Mouse (Mus musculus) ES-E14 (cell line): Measurements from ENCODE around the gene Arl15. TPM values are rescaled to one million over a fixed set of nuclear protein-coding genes. Genes with fewer than 3 reads are reported as not detected.

Experiments used
- DNase-seq: peaks from one replicate; pipeline ENCODE4 v3.0.0-alpha.2; 2013; ENCODE audit warnings: low read depth, low spot score
- H3K27ac ChIP-seq: 2 replicates; pipeline ENCODE4 v1.5.1; 2012; ENCODE audit warnings: low read depth, mild to moderate bottlenecking, low read length, moderate library complexity, mixed read lengths; ENCODE audit not compliant: poor library complexity, insufficient read depth, severe bottlenecking
- H3K36me3 ChIP-seq: 2 replicates; pipeline ENCODE4 v1.6.1; 2012; ENCODE audit warnings: mild to moderate bottlenecking, low read length, moderate library complexity, mixed read lengths; ENCODE audit not compliant: control insufficient read depth, poor library complexity, insufficient read depth, severe bottlenecking
- H3K4me1 ChIP-seq, 2 experiments: fragments of 150-350 bp in 1 of 2; sonication (generic) in 1 of 2; 2 replicates each; pipeline ENCODE4 v1.6.1; 2012; ENCODE audit warnings: low read length in 2 of 2, mild to moderate bottlenecking in 1 of 2, mixed read lengths in 1 of 2; ENCODE audit not compliant: control insufficient read depth in 2 of 2, insufficient read depth in 2 of 2, poor library complexity in 1 of 2
- H3K4me3 ChIP-seq, 2 experiments: fragments of 150-350 bp in 1 of 2; sonication (generic) in 1 of 2; 2 replicates each; pipeline ENCODE4 v1.5.1; 2012; ENCODE audit warnings: low read length in 2 of 2, low read depth in 1 of 2, mild to moderate bottlenecking in 1 of 2, mixed read lengths in 1 of 2; ENCODE audit not compliant: insufficient read depth in 1 of 2, poor library complexity in 1 of 2, severe bottlenecking in 1 of 2
- H3K9ac ChIP-seq: 2 replicates; pipeline ENCODE4 v1.6.1; 2012; ENCODE audit warnings: low read depth, mild to moderate bottlenecking, low read length, mixed read lengths; ENCODE audit not compliant: poor library complexity, insufficient read depth, severe bottlenecking
- H3K9me3 ChIP-seq: fragments of 150-350 bp; sonication (generic); 2 replicates; pipeline ENCODE4 v1.6.1; 2012; ENCODE audit warnings: low read depth, mild to moderate bottlenecking, low read length; ENCODE audit not compliant: control insufficient read depth, insufficient read depth
- CHD2 ChIP-seq: IDR thresholded peaks from 2 replicates; pipeline ENCODE4 v1.6.1; 2014; ENCODE audit warnings: mild to moderate bottlenecking, low read depth, low read length, inconsistent platforms
- HCFC1 ChIP-seq: IDR thresholded peaks from 2 replicates; pipeline ENCODE4 v1.6.1; 2012; ENCODE audit warnings: low read length, inconsistent platforms, borderline replicate concordance; ENCODE audit not compliant: insufficient read depth
- MAFK ChIP-seq: IDR thresholded peaks from 2 replicates; pipeline ENCODE4 v1.6.1; 2014; ENCODE audit warnings: mild to moderate bottlenecking, low read depth, low read length, inconsistent platforms; ENCODE audit not compliant: insufficient read depth
- ZC3H11A ChIP-seq: IDR thresholded peaks from 2 replicates; pipeline ENCODE4 v1.6.1; 2012; ENCODE audit warnings: low read depth, mild to moderate bottlenecking, inconsistent platforms, low read length, borderline replicate concordance
- ZNF384 ChIP-seq: IDR thresholded peaks from 2 replicates; pipeline ENCODE4 v1.6.1; 2012; ENCODE audit warnings: low read depth, low read length, inconsistent platforms
- in situ Hi-C, 2 experiments: fragments of 600-800 bp; cut with MboI; formaldehyde crosslinking; loops; one replicate each; pipeline ENCODE4 v1.15.1; 2025; ENCODE audit warnings: low sequenced_read_pairs in 2 of 2, inconsistent platforms in 1 of 2; ENCODE audit not compliant: unreplicated experiment in 2 of 2
- total RNA-seq: library from RNA; depleted of rRNA; stranded (reverse); fragments of 300-350 nt; gene quantifications from 2 replicates; pipeline ENCODE4 v1.2.3, GENCODE M21; 2012

Arl15 gene
- total RNA-seq, 1 experiment = 15.1 TPM

DNA sequence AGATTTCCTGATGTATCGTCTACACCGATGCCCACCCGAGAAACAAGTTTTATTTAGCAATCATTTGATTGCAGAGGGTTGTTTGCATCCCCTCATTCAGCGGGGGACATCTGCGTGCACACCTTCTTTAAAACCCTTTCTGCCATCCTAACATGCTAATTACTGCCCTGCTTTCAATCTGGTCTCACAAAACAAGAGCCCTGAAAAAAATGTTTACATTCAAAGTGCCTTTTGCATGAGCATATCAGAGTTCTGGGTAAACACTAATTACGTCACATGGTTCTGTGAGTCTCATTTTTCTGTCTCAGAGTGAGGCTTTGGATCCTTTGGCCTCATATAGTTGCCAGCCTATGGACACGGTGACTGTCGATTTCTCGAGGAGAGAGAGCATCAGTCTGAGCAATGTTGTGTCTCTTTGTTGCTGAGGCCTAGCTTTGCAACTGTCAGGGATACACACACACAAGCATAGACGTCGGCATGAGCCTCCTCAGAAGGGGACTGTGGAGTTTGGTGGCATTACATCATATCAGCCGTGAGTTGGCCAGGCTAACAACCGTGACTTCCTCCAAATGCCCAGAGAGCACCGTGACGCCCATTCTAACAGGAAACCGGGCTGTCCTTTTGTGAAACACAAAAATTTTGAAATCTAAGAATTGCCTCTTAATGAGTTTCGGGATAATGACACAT, 283.4 kb downstream of the Arl15 start:
- H3K4me3 ChIP-seq = no peak overlapping the region
- no peak for DNase-seq
- H3K36me3 ChIP-seq = no peaks in the 10 kb centered on the region
- H3K9me3 ChIP-seq = no peaks in the 10 kb centered on the region
- no peak overlapping the region for H3K27ac ChIP-seq
- in situ Hi-C loops = no loop called here
- no peak overlapping the region for H3K9ac ChIP-seq
- TF ChIP-seq ZNF384 (no peak), MAFK (no peak), HCFC1 (no peak), CHD2 (no peak), ZC3H11A (no peak)
- H3K4me1 ChIP-seq = no peaks in the 10 kb centered on the region

DNA sequence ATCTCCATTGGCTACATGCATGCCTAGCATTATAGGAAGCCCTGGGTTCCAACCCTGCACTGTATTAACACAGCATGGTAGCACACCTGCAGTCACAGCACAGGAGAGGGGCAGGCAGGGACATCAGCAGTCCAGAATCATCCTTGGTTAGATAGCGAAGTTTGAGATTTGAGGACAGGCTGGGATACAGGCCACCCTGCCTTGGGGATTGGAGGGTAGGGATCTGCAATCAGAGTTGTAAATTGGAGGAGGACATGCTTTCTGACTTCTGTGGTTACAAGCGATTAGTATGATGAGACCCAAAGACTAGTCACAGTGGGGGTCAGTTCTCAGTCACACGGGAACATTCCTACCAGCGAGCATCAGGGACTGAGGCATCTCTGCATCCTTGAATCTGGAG, 284.5 kb downstream of the Arl15 start:
- no peaks in the 10 kb centered on the region for H3K4me1 ChIP-seq
- no peak overlapping the region for H3K9ac ChIP-seq
- DNase-seq = no peak
- H3K27ac ChIP-seq = no peak overlapping the region
- no peak overlapping the region for H3K4me3 ChIP-seq
- TF ChIP-seq HCFC1 (no peak), MAFK (no peak), CHD2 (no peak)
- no peaks in the 10 kb centered on the region for H3K36me3 ChIP-seq
- in situ Hi-C loops = no loop called here
- H3K9me3 ChIP-seq = no peaks in the 10 kb centered on the region

DNA sequence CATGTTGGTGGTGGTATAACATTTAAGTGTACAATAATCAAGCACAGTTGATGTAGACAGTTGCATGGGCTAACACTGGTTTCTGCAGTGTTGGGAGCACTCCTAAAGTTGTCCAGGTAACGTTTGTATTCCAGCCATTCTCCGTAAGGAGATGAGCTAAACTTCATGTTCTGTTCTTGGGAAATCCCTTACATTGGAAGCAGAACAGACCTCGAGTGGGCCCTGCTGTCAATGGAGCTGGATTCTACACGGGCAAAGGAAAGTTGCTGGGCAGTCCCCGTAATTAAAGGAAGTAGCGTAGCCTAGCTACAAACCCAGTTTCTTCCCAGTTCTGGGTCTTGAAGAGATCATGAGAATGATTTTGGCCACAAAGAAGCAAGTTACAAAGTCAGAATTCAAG, 285.4 kb downstream of the Arl15 start:
- in situ Hi-C loops = no loop called here
- Histone ChIP-seq H3K36me3 (no peaks in the 10 kb centered on the region), H3K9me3 (no peaks in the 10 kb centered on the region), H3K4me1 (no peaks in the 10 kb centered on the region), H3K9ac (no peak overlapping the region), H3K4me3 (no peak overlapping the region), H3K27ac (no peak overlapping the region)
- TF ChIP-seq MAFK (no peak), ZNF384 (no peak), ZC3H11A (no peak), CHD2 (no peak), HCFC1 (no peak)
- no peak for DNase-seq

DNA sequence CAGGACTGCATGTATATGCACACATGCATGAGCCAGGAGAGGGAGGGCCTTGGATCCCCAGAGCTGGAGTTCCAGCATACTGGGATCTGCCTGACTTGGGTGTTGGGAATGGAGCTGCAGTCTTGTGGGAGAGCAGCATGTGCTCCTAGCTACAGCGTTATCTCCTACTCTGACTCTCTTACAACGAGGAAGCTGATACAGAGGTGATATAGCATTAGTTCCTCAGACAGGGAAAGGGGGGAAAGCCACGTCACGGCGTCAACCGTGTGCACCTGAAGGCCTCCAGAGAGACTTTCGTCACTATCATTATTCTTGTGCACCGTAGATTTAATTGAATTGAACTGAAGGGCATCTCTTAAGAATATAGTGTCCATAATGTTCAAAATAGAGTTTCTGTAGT, 286.2 kb downstream of the Arl15 start:
- in situ Hi-C loops = no loop called here
- H3K4me3 ChIP-seq = no peak overlapping the region
- H3K4me1 ChIP-seq = no peaks in the 10 kb centered on the region
- H3K9ac ChIP-seq = no peak overlapping the region
- H3K27ac ChIP-seq = no peak overlapping the region
- no peaks in the 10 kb centered on the region for H3K9me3 ChIP-seq
- H3K36me3 ChIP-seq = no peaks in the 10 kb centered on the region
- no peak for TF ChIP-seq CHD2
- TF ChIP-seq MAFK = no peak
- TF ChIP-seq ZC3H11A = no peak
- no peak for TF ChIP-seq HCFC1
- no peak for DNase-seq

DNA sequence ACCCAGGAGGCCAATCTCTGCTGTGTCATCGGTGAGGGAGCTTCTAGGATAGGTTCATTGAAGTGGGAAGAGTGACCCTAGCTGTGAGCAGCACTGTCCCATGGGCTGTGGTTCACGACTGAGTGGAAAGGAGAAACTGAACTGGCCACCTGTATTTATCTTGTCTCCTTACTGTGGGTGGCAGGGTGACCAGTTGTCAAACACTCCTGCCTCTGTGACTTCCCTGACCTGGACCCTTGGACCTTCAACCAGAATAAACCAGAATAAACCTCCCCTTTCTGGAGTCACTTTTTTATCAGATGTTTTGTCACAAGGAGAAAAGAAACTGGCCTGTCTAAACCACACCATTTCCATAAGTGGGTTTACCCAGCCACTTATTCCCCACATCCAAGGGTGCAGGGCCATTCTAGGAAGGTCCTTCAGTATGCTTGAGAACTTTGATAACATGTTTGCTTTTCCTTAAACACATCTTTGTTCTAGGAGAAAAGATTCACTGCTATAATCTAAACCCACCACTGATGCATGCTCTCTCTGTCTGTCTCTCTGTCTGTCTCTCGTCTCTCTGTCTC, 289.3 kb downstream of the Arl15 start:
- no peaks in the 10 kb centered on the region for H3K9me3 ChIP-seq
- no peak overlapping the region for H3K4me3 ChIP-seq
- DNase-seq = no peak
- no peak overlapping the region for H3K9ac ChIP-seq
- H3K36me3 ChIP-seq = no peaks in the 10 kb centered on the region
- no peak for TF ChIP-seq CHD2
- TF ChIP-seq HCFC1 = no peak
- TF ChIP-seq MAFK = no peak
- no peak for TF ChIP-seq ZC3H11A
- no peak for TF ChIP-seq ZNF384
- in situ Hi-C loops = no loop called here
- peaks cover 0 to 2% of the 10 kb centered on the region in 2 experiments; a peak in 1 of 4 replicates for H3K4me1 ChIP-seq
- no peak overlapping the region for H3K27ac ChIP-seq
